Mouse (Mus musculus) hindbrain, embryonic 15.5 days (tissue): Measurements from ENCODE around the gene S100a3. TPM values are rescaled to one million over a fixed set of nuclear protein-coding genes. Genes with fewer than 3 reads are reported as not detected.
A peak's percentile ranks its signal among the peaks of the same experiment; 100 is the strongest.

ENCODE experiments used
- ATAC-seq: fragments of 200-750 bp; cut with Nextera tagmentation; 2 replicates; pipeline ENCODE4 v1.8.0; 2017; ENCODE audit warnings: low read depth, moderate number of reproducible peaks, moderate TSS enrichment; ENCODE audit not compliant: low FRiP score
- H3K27ac ChIP-seq: fragments of 300-500 bp; sonication (generic); replicated peaks from 2 replicates; pipeline ENCODE4 v1.5.1; 2015; ENCODE audit warnings: mild to moderate bottlenecking, inconsistent platforms
- H3K27me3 ChIP-seq: fragments of 300-500 bp; sonication (generic); 2 replicates; pipeline ENCODE4 v1.6.1; 2015; ENCODE audit warnings: control low read depth, inconsistent platforms
- H3K36me3 ChIP-seq: fragments of 300-500 bp; sonication (generic); 2 replicates; pipeline ENCODE4 v1.6.1; 2015; ENCODE audit warnings: control low read depth, inconsistent platforms
- H3K4me1 ChIP-seq: fragments of 300-500 bp; sonication (generic); replicated peaks from 2 replicates; pipeline ENCODE4 v1.6.1; 2015; ENCODE audit warnings: control low read depth, inconsistent platforms
- H3K4me2 ChIP-seq: fragments of 300-500 bp; sonication (generic); 2 replicates; pipeline ENCODE4 v1.6.1; 2015; ENCODE audit warnings: moderate library complexity, mild to moderate bottlenecking, inconsistent platforms
- H3K4me3 ChIP-seq: fragments of 300-500 bp; sonication (generic); 2 replicates; pipeline ENCODE4 v1.5.1; 2015; ENCODE audit warnings: mild to moderate bottlenecking, inconsistent platforms
- H3K9ac ChIP-seq: fragments of 300-500 bp; sonication (generic); 2 replicates; pipeline ENCODE4 v1.6.1; 2015; ENCODE audit warnings: inconsistent platforms
- H3K9me3 ChIP-seq: fragments of 300-500 bp; sonication (generic); 2 replicates; pipeline ENCODE4 v1.6.1; 2016; ENCODE audit warnings: control low read depth, inconsistent platforms
- WGBS: fragments of 180-500 bp; shearing (Covaris S2); methylation state at CpG from one replicate; pipeline ENCODE4 v1.1.7; 2015; 5-methylcytosine and 5-hydroxymethylcytosine counted together
- polyA plus RNA-seq: library from polyadenylated mRNA; unstranded; fragments of >200 nt; fragmentation: Nextera tagmentation; extraction: Ambion mirVana; gene quantifications from 2 replicates; pipeline ENCODE4 v1.2.1, GENCODE M21; 2015

Gene S100a3
- 1.4 and 2.7 TPM in 2 replicates for polyA plus RNA-seq

DNA sequence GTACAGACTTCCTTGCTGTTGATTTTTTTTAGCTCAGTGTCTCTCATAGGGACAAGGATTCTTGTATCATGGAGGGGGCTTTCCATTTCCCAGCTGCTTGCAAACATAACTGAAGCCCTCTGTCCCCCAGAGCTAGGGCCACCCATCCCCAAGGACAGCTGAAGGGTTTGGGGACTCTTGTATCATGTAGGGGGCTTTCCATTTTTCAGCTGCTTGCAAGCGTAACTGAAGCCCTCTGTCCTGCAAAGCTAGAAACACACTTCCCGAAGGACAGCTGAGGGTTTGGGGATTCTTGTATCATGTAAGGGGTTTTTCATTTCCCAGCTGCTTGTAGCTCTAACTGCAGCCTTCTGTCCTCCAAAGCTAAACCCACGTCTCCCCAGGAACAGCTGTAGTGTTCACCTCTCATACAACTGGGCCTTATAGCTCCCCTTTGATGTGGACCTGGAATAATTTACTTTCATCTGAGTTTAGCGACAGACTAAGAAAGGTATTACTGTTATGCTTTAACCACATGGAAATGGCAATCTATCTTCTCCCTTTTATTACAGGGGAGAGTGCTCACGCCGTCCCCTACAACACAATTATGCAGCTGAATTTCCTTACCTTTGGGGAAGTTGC lies at the start of gene S100a3:
TSS of gene S100a3 (plus strand) at position 571 of the 621 bp plus-strand sequence.
- Histone ChIP-seq H3K9me3 (no peaks in the 10 kb centered on the region), H3K4me1 (no peaks in the 10 kb centered on the region), H3K4me3 (no peak within 1 kb of the TSS), H3K9ac (no peak within 1 kb of the TSS), H3K27ac (no peak within 1 kb of the TSS), H3K36me3 (no peaks in the 10 kb centered on the region), H3K27me3 (no peaks in the 10 kb centered on the region), H3K4me2 (no peak within 1 kb of the TSS)
- 84% methylated on average over 6 of the region's 6 CpGs for WGBS
- ATAC-seq, result no peak

DNA sequence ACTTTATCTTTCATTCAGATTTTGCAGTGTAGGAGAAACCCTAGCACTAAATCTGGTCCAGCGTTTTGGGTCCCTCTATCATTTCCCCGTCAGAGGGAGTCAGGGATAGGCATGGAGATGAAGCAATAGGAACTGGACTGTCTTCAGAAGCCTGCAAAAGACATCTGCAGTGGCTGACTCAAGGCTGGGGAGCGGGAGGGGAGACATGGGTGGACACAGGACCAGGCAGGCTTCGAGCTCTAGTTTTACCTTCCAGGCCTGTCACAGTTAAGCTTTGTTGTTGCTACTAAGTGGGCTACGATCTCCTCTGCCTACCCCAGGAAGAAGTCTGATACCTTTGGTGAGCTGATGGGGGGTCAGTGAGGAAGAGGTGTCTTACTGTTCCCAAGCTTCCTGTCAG lies 48.1 kb upstream of the S100a3 start:
- Histone ChIP-seq H3K27me3 (peaks cover 33% of the 10 kb centered on the region), H3K9me3 (no peaks in the 10 kb centered on the region), H3K27ac (no peak overlapping the region), H3K36me3 (0 out of 2 replicates have a peak, but pooled peaks cover under 1% of the 10 kb centered on the region), H3K9ac (no peak overlapping the region), H3K4me1 (peaks cover 25% of the 10 kb centered on the region), H3K4me2 (no peak overlapping the region), H3K4me3 (no peak overlapping the region)
- ATAC-seq, result no peak
- WGBS, result 91% methylated on average over 5 of the region's 5 CpGs

DNA sequence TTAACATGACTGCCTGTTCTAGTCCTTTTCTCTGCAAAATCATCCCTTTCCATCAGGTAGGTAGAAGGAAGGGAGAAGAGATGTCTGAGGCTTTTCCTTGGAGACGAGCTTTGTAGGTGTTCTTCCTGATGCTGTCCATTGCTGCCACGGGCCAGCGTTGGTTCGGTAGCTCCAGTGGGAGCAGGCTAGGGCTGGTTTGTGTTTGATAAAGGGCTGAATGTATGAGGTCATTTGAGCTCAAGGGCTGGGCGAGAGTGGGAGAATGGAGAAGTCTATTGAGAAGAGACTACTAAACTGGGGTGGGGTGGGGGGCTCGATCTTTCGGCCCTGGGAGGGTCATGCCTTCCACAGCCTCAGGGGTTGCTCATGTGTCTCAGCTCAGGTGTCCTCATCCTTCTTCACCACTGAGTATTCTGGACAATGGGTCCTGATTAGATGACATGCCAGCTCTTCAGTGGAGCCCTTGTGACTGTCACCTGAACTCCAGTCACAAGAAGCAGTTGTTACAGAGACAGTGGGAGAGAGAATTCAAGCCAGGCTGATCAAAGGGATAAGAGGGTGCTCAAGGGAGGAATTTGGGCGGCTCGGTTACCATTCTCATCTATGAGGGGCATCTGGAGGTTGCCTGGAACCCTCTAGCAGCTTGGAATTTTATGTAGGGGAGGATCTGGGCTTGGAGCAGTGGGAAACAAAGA lies 47.3 kb upstream of the S100a3 start:
- Histone ChIP-seq H3K36me3 (no peaks in the 10 kb centered on the region), H3K4me1 (peaks cover 17% of the 10 kb centered on the region), H3K4me3 (no peak overlapping the region), H3K27ac (no peak overlapping the region), H3K9me3 (no peaks in the 10 kb centered on the region), H3K27me3 (peaks cover 33% of the 10 kb centered on the region), H3K9ac (no peak overlapping the region), H3K4me2 (no peak overlapping the region)
- no peak for ATAC-seq
- 82% methylated on average over 9 of the region's 9 CpGs for WGBS

DNA sequence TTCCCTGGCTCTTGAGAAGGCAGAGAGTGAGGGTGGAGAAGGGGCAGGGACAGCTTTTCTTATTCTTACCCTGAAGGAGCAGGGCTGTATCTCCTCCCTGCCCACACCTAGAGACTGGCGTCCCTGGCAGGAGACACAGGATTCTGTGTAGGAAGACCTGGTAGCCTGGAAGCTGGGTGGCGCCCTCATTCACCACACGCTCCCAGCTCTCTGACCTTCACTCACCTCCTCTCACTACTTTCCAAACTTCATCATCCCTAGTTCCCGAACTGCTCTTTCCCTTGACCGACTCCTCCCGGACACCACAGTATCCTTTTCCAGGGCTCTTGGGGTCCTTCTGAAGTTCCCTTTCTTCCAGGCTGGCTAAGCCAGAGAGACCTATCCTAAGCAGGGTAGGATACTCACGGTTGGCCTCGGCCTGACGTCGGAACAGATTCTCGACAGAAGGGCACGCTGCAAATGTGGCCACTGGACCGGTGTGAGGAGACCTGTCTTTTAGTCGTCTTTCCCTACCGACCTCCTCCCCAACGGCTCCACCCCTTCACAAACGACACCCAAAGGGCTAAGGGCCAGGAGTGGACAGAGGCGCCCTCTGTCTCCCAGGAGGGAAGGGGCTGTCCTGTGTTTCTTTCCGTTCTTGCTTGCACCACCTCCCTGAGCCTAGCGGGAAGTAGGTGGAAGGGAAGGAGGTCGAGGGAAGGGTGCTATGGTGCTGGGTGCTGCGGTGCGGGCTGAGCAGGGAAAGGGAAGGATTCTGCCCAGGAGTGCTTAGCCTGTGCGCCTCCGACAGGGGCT lies 46.4 kb upstream of the S100a3 start, which contains the start of the genes S100a1 and S100a13:
TSS of gene S100a1 (minus strand) at position 597 of the 795 bp plus-strand sequence.
TSS of gene S100a13 (plus strand) at position 640 of the 795 bp plus-strand sequence.
- WGBS, result 4% methylated on average over 25 of the region's 25 CpGs
- H3K36me3 ChIP-seq, result no peaks in the 10 kb centered on the region
- H3K27me3 ChIP-seq, result peaks cover 33% of the 10 kb centered on the region
- H3K4me1 ChIP-seq, result peaks cover 14% of the 10 kb centered on the region
- H3K4me2 ChIP-seq, result peak within 1 kb of the TSS; percentile 67
- no peaks in the 10 kb centered on the region for H3K9me3 ChIP-seq
- H3K27ac ChIP-seq, result no peak within 1 kb of the TSS
- H3K4me3 ChIP-seq, result peak within 1 kb of the TSS; percentile 34
- H3K9ac ChIP-seq, result peak within 1 kb of the TSS; percentile 30; the same call in 1 of the 2 replicates
- no peak for ATAC-seq

DNA sequence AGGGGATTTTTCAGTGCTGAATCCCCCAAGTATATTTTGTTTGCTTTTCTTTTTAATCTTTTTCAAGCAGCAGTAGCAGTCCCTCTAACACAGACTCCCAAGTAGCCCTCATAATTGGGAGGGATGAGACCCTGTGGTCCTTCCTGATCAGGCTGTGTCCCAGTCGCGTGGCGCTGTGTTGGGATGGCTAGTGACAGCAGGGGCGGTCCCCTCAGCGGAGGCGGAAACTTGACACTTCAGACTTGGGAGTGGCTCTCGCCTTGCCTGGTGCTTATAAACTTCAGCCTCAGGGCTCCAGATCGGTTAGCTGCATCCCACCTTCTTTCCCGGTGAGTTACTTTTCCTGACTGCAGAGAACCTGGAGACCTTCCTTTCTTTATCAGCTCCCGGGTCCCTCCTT lies 45.7 kb upstream of the S100a3 start:
- H3K4me3 ChIP-seq, result peak overlapping the region; percentile 34
- peak overlapping the region; percentile 67 for H3K4me2 ChIP-seq
- peaks cover 33% of the 10 kb centered on the region for H3K27me3 ChIP-seq
- peaks cover 14% of the 10 kb centered on the region for H3K4me1 ChIP-seq
- H3K36me3 ChIP-seq, result no peaks in the 10 kb centered on the region
- H3K9ac ChIP-seq, result peak overlapping the region; percentile 30; the same call in 1 of the 2 replicates
- no peak overlapping the region for H3K27ac ChIP-seq
- ATAC-seq, result 0 out of 2 replicates have a peak, but pooled peaks have one; percentile 39
- under 1% methylated on average over 10 of the region's 10 CpGs for WGBS
- H3K9me3 ChIP-seq, result no peaks in the 10 kb centered on the region

DNA sequence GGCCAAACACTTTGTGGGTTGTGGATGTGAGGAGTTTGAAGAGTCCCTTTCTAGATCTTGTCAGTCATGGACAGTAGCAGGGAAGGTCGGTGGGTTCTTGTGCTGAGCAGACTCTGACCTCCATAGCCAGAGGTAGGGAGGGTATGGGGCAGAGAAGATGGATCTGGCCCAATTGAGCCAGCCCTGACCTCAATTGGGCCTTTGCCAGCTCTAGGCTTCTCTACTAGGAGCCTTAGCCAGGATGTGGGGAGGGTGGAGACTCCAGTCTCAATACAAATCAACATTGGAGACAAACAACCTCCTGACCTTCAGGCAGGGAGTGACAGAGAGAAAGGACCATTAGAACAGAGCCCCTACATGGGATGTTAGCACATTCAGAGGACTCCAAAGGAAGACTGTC lies 45.1 kb upstream of the S100a3 start:
- no peak for ATAC-seq
- no peak overlapping the region for H3K27ac ChIP-seq
- H3K9ac ChIP-seq, result 0 out of 2 replicates have a peak overlapping the region, but pooled peaks have one; percentile 30
- H3K4me2 ChIP-seq, result peak overlapping the region; percentile 67
- H3K36me3 ChIP-seq, result no peaks in the 10 kb centered on the region
- no peaks in the 10 kb centered on the region for H3K9me3 ChIP-seq
- WGBS, result 47% methylated on average over 1 of the region's 1 CpGs
- H3K27me3 ChIP-seq, result peaks cover 33% of the 10 kb centered on the region
- peak overlapping the region; percentile 34 for H3K4me3 ChIP-seq
- peaks cover 14% of the 10 kb centered on the region for H3K4me1 ChIP-seq

DNA sequence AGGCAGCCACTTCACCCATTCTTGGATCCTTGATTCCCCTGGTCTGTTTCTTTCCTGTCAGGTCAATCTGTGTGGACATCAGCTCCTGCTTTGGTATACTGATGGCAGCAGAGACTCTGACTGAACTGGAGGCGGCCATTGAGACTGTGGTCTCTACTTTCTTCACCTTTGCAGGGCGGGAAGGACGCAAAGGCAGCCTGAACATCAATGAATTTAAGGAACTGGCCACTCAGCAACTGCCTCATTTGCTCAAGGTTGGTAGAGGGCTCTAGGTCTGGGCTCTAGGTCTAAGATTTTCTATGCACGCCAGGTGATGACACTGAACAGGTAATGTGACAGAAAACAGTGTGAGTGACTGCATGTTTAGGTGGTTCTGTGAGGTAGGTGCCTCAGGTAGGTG lies 44.6 kb upstream of the S100a3 start:
- 92% methylated on average over 4 of the region's 4 CpGs for WGBS
- H3K9ac ChIP-seq, result no peak overlapping the region
- H3K27ac ChIP-seq, result no peak overlapping the region
- H3K9me3 ChIP-seq, result no peaks in the 10 kb centered on the region
- no peaks in the 10 kb centered on the region for H3K36me3 ChIP-seq
- peaks cover 14% of the 10 kb centered on the region for H3K4me1 ChIP-seq
- ATAC-seq, result no peak
- H3K4me3 ChIP-seq, result no peak overlapping the region
- H3K4me2 ChIP-seq, result no peak overlapping the region
- peaks cover 33% of the 10 kb centered on the region for H3K27me3 ChIP-seq

DNA sequence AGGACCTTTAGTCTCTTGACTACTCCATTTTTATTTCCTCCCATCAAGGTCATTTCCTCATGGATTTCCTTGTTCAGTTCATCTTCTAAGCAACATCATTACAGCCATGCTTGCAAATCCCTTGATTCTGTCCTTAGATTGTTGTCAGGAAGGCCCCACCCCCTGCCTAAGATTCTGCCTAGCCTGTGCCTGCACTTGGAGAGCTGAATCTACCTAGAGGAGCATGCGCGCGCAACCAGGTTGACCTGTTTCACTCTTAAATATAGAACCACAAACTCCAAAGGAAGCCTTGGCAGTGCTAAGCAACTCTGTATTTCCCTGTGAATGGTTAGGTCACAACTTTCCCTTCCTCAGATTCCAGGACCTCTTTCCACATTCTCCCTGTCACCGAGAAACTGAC lies 42.7 kb upstream of the S100a3 start:
- Histone ChIP-seq H3K27ac (no peak overlapping the region), H3K4me2 (no peak overlapping the region), H3K9ac (no peak overlapping the region), H3K4me3 (no peak overlapping the region), H3K4me1 (peaks cover 14% of the 10 kb centered on the region), H3K36me3 (no peaks in the 10 kb centered on the region), H3K9me3 (no peaks in the 10 kb centered on the region), H3K27me3 (peaks cover 29% of the 10 kb centered on the region)
- 86% methylated on average over 4 of the region's 4 CpGs for WGBS
- ATAC-seq, result no peak

DNA sequence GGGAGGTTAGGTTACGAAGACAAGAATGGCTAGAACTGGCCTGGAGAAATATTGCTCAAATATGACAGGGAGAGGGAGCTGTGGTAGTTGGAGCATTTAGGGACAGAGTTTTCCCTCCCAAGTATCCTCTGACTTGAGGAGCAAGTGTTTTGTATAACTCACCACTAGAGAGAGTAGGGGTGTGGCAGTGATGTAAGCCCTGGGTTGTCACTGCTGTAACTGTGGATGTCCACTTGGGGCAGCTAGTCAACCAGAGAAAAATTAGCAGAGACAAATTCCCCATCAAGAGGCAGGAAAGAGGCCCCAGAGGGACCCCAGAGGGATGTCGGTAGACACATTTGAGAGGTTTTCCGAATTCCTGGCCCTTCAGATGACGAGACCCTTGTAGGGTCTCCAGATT lies 35.0 kb upstream of the S100a3 start:
- H3K9ac ChIP-seq, result no peak overlapping the region
- no peak for ATAC-seq
- no peak overlapping the region for H3K27ac ChIP-seq
- H3K36me3 ChIP-seq, result no peaks in the 10 kb centered on the region
- H3K4me1 ChIP-seq, result no peaks in the 10 kb centered on the region
- H3K27me3 ChIP-seq, result no peaks in the 10 kb centered on the region
- no peak overlapping the region for H3K4me2 ChIP-seq
- H3K9me3 ChIP-seq, result no peaks in the 10 kb centered on the region
- WGBS, result 76% methylated on average over 4 of the region's 4 CpGs
- no peak overlapping the region for H3K4me3 ChIP-seq

DNA sequence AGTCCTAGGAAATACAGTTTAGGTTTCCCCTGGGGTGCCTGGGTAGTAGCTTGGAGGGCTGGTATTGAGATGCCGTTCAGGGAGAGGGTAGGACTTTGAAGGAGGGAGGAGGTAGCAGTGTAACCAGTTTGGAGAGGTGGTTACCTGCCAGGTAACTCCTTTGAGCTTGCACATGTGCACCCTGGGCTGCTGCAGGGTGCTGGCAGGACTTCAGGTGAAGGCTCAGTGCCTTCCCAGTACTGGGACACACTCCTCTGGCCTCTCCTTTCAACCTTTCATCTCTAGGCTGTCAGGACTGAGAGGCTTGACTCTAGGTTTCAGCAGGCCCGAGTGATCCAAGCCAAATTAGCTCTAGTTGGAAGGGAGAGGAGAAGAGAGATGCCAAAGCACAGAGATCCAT lies 34.3 kb upstream of the S100a3 start:
- 81% methylated on average over 2 of the region's 2 CpGs for WGBS
- no peaks in the 10 kb centered on the region for H3K36me3 ChIP-seq
- no peaks in the 10 kb centered on the region for H3K27me3 ChIP-seq
- no peaks in the 10 kb centered on the region for H3K9me3 ChIP-seq
- H3K9ac ChIP-seq, result no peak overlapping the region
- no peak for ATAC-seq
- H3K4me2 ChIP-seq, result no peak overlapping the region
- no peak overlapping the region for H3K27ac ChIP-seq
- no peak overlapping the region for H3K4me3 ChIP-seq
- no peaks in the 10 kb centered on the region for H3K4me1 ChIP-seq

DNA sequence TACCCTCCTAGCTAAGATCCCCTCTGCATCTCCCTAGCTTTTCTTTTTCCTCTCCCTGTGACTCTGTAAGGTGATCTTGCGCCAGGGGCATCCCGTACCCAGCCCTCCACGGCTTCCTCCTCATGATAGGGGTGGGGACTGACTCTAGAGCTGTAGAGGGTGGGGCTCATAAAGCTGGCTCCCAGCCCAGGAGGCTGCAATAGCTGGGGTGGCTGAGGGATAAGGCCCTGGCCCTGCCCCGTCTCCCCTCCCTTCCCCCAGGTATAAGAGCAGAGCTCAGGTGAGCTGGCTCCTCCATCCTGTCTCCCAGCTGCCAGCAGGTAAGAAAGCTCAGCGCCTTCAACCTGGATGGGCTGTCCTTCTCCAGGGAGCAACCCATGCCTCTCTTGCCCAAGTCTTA lies 33.8 kb upstream of the S100a3 start, which contains the start of gene S100a14:
TSS of gene S100a14 (plus strand) at position 277 of the 400 bp plus-strand sequence.
- Histone ChIP-seq H3K4me2 (no peak within 1 kb of the TSS), H3K27ac (no peak within 1 kb of the TSS), H3K27me3 (no peaks in the 10 kb centered on the region), H3K9me3 (no peaks in the 10 kb centered on the region), H3K4me1 (no peaks in the 10 kb centered on the region), H3K36me3 (no peaks in the 10 kb centered on the region), H3K4me3 (no peak within 1 kb of the TSS), H3K9ac (no peak within 1 kb of the TSS)
- 83% methylated on average over 5 of the region's 5 CpGs for WGBS
- no peak for ATAC-seq
